Mouse (Mus musculus) embryo, embryonic 10 days (tissue): ENCODE results near the gene Slc35e1.

ENCODE experiments used
- DNase-seq: peaks from one replicate; pipeline ENCODE4 v3.0.0-alpha.2; 2015; ENCODE audit warnings: low spot score

Gene Slc35e1

DNA sequence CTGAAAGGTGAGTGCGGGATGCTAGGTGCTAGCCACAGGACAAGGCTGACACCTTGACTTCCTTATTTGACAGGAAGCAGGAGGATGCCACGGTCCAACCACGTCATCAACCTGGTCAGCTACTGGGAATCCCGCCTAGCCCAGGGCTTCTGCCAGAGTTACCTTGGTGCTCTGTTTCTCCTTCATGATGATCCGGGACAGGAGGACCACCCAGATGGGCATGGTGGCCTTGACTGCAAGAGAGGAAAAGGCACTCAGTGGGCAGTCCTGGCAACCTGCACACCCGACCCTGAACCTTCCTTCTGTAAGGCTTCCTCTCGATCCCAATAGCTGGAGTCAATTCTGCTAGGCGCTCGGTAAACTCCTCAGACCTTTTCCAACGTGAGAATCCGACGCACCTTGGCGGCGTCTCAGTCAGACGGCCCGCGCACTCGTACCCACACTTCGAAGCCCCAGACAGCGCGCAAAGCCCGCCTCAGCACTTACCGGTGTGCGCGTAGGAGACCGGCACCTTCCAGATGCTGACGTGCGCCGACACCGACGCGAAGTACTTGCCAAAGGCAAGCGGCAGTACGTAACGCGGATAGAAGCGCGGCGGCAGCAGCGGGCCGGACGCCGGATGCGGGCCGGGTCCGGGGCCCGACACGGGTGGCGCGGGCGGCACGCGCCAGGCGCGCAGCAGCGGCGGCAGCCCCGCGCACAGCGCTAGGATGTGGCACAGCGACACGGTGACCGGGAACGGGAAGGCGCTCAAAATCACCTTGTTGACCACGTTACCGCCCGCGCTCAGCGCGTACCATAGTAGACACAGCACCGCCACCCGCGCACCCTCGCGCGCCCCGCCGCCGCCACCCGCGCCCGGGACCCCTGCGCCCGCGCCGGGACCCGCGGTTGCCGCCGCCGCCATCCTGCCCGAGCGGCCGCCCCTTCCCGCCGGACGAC, at the start of gene Slc35e1:
Slc35e1 (minus strand) TSS at position 935 of the 942 bp plus-strand sequence.
- DNase-seq: peak; percentile 64

DNA sequence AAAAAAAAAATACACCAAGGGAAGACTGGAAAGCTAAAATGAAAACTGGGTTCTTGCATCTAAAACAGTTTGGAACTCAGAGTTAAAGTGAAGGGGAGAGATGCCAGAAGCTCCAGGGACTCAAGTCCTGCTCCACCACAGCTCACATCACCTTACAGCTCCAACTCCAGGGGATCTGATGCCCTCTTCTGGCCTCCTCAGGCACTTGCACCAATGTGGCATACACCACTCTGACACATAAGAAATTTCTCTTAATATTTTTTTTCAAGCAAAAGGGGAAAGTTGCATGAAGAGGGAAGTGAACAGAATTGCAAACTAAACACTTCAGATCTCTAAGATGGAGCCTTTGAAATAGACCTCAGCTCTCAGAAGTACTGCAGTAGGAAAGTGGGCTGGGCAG, 46.8 kb upstream of the Slc35e1 start:
- DNase-seq: no peak

DNA sequence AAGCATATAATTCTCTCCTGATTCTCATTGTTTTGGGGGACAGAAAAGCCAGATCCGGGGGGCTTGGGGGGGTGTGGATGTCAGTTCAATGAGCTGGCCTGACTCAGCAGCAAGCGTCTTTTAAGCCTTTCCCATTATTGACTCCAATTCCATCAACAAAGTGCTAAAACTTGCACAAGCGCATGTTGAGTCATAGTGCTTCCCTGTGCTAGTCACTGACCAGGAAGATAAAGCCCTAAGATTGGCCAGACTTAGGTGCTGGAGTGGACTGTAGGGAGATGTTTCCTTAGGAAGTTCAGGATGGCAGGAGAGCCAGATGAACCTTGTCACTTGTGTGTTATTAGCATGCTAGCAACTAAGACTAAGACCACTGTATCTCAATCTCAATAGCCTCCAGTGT, 42.5 kb upstream of the Slc35e1 start:
- no peak for DNase-seq

DNA sequence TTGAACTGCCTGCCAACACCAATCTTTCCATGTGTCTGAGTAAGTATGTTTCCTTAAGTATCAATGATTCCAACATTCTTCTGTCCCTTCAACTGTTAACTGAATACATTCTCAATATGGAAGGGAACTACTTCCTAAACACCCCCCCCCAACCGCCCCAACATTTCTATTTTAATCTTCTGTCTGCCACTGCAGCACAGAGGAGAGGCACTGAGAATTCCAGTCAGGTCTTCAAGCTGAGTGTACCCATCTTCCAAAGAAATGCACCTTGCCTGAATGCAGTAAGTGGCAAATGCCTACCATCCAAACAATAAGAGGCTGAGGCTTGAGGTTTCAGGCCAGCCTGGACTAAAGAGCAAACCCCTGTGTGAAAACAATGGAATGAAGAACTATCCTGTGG, 39.7 kb upstream of the Slc35e1 start:
- no peak for DNase-seq

DNA sequence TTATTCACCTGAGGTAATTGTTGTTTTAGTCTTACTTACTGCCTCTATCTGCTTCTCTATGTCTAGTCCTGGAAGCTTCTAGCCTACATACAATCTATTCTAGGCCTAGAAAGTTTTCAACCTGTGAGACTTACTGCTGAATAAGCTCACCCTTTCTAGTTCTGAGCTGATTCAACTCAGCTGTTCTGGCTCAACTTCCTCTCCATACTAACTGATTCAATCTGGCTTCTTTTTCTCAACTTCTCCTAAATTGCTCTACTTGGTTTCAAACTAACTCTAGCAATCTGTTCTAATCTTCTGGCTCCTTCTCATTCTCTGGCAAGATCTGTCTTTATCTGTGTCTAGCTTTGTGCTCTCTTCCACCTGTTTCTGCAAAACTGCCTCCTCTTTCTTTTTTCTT, 29.5 kb upstream of the Slc35e1 start:
- DNase-seq: no peak

DNA sequence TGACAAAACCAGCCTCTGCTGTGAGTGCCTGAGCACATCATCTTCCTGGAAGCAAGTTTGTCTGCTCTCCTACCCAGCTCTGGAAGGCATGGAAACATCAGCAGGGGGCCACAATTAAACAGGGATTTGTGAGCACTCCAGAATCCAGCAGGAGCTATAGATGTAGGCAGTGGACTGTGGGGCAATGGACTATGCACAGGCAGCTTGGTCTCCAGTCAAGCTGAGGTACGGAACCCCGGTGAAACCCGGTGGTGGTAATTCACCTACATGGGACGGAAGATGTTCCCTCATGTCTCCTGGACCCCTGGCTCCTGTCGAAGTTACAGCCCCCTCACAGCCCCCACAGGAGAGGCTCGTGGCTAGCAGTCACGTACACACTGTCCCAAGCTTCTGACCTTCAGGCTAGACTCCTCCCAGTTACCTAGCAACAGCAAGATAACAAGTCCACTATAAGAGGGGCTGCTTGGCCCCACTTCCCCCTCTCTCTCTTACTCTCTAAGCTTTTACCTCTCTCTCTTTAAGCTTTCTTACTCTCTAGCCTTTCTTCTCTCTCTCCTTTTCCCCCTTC, 25.1 kb upstream of the Slc35e1 start:
- DNase-seq: no peak

DNA sequence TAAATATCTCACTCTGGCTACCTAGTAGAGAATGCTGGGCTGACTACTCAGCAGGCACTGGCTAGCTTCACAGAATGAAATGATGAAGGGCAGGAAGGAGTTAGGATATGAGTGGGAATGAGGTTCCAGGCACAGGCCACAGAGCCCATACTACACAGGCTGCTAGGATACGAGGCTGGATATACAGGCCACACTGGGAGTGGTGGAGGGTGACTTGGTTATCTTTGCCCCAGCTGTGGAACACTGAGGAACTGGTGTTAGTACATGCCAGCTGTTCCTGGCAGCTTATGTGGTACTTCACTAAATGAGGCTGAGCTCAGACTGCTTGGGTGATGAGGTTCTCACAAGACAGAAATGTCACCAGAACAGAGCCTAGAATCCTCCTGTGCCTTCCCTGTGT, 20.7 kb upstream of the Slc35e1 start:
- DNase-seq: no peak

DNA sequence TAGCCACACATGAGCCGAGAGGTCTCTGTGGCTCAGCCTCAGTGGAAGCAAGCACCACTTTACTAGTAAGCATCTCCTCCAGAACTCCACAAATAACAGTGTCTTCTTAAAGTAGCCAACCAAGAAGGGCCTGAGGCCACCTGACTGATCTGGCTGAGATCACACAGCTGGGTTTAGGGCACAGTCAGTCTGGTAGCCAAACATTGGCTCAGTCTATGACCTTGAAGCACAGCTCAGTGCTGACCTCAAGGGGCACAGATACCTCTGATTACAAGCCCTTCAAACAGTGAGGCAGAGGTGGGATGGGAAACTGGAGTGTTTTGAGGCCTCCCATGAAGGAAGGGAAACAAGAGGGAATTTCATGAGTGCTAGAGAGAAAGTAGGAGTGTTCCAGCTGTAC, 20.2 kb upstream of the Slc35e1 start:
- DNase-seq: no peak

DNA sequence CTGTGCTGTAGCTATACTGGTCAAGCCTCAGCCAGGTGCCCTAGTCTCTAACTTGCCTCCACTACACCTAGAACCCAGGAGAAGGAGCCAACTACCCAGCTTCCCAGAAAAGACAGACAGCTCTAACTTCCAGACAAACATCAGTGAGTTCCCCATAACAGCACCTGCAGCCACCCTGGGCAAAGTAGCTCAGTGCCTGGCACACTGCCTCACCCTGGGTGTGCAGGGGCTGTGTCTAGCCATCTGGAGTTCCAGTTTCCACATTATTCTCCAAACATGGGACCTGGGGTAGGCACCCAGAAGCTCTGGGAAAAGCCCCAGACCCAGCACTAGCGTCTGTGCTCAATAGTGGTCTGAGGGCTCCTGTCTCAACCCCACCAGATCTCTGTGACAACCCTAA, 15.1 kb upstream of the Slc35e1 start:
- no peak for DNase-seq

DNA sequence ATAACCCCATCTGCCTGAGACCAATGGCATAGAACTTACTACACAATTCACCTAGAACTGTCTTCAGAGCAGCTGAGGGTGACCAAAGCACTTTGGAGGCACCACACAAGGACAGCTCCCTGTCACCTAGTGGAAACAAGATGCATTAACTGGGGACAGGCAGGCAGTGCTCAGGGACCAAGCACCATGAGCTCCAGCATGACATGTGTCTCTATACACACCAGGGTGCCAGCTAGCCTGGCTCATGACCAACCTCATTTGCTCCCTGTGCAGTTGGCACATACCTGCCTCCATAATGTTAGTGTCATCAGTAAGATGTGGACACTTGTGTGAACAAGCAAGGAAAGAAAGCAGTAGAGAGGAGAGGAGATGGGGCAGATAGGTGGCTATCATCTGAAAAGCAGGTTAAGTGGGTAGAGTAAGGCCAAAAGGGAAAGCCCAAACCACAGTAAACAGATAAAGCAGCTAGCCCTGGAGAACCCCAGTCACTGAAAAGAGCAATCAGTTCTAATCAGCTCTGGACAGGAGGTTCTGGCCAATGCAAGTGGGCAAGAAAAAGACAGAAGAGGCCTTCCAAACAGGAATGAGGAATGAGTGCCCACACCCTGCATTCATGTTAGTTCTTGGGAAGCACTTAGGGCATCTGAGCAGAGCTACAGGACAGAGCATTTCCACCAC, 12.4 kb upstream of the Slc35e1 start:
- no peak for DNase-seq

DNA sequence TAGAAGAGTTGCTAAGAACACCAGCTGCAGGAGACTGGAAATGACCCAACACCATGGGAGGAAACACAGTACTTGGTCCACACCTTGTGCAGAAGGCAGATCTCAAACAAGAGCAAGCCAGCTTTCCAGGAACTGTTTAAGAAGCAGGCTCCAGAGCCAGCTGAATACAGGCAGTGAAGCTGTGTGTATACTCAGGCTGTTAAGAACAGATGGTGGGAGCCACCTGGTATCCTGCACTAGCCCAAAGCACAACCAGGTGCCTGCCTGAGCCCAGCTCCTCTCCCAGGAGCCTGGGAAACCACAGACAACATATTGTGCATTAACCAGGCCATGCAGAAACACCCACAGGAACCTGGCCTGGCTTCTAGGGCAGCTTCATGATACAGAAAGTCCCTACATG, 11.7 kb upstream of the Slc35e1 start:
- DNase-seq: no peak

DNA sequence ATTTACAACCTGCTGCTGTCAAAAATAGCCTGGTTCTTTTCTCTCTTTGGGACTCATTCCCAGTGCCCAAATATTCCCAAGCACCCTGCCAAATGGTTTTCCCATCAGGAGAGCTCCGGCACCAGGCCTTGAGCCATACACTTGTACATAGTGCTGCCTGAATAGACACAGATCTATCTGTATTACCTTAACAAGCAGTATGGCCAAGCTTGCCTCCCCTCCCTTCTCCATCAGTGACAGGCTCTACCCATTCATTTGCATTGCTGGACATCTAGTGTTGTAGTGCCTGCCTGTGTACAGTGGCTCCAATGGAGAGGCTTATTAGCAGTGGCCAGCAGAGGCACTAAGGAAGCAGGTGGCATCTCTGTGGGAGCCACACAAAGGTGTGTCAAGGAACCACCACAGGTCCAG, 8.1 kb upstream of the Slc35e1 start:
- no peak for DNase-seq

DNA sequence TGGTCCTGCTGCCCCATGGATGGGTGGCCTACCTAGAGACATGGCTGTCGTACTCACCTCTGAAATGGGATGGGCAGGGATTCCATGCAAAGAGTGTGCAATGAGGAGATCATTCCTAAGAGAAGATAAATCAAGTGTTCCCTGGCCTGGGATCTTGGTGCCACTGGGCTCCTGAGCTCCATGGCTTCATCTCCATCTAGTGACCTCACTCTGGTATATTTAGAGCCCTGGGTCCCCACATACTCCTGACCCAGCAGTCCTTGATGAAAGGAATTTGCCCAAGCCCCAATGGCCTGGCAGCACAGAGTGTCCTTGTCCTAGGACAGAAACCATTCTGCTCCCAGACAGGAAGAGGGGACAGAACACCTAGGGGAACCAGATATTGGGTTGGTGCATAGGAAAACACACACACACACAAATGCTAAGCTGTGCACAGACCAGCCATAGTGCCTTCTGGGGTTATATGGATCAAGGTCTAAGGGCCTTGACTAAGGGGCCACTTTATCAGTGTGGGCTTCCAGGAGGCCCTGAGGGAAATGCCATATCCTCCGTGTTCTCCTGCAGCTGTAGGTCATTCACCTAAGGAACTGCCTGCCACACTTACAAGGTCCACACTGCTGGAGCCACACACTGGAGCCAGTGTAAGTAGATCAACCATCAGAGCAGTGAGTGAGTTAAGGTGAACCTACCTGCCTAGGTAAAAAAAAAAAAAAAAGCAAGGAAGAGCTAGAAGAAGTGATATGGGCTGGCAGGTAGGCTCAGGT, 7.3 kb upstream of the Slc35e1 start:
- no peak for DNase-seq

DNA sequence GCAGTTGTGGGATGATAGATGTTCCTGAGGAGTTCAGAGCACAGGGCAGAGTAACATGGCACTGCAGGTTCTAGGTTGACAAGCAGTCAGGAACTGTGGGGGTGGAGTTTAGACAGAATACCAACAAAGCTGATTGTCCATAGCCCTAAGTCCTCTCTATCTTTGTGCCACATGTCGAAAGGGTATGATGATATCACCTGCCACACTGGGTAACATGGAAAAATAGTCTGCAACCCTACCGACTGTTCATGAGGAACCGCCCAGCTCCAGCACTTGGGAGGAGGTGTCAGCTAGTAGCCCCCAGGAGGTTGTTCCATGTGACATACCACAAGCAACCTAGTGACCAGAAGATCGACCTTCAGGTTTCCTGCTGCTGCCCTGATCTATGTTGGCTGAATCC, 6.1 kb upstream of the Slc35e1 start:
- DNase-seq: no peak

DNA sequence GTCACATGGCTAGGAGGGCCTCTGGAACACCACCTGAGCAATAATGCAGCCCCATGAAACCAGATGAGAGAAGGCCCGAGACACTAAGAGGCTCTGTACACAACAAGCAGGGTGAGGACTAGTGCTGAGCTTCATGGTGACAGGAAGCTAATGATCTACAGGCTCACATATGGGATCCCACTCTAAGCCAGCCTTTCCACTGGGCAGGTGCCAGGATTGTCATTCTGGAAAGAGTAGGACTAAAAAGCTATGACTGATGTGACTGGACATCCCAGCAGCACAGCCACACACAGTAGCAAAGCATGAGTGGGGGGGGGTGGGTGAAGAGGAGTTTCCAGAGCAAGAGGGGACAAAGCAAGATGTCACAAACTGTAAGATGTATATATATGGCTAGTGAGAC, 5.5 kb upstream of the Slc35e1 start:
- no peak for DNase-seq

DNA sequence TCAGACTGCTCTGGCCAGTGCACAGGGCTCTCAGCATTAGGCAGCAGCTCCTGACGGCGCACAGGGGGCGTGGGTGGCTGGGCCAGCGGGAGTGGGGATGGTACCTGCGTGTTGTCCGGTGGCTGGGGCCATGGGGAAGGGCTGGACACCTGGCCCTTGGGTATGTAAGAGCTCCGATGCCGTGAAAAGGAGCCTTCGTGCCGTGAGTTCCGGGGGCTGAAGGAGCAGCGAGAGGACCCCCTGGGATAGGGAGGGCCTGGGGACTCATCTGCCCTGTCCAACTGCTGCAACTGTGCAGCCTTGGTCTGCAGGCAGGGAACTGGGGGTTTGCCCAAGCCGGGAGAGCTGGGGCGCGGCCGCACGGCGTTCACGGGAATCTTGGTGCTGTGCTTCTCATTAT, 3.8 kb upstream of the Slc35e1 start:
- no peak for DNase-seq

DNA sequence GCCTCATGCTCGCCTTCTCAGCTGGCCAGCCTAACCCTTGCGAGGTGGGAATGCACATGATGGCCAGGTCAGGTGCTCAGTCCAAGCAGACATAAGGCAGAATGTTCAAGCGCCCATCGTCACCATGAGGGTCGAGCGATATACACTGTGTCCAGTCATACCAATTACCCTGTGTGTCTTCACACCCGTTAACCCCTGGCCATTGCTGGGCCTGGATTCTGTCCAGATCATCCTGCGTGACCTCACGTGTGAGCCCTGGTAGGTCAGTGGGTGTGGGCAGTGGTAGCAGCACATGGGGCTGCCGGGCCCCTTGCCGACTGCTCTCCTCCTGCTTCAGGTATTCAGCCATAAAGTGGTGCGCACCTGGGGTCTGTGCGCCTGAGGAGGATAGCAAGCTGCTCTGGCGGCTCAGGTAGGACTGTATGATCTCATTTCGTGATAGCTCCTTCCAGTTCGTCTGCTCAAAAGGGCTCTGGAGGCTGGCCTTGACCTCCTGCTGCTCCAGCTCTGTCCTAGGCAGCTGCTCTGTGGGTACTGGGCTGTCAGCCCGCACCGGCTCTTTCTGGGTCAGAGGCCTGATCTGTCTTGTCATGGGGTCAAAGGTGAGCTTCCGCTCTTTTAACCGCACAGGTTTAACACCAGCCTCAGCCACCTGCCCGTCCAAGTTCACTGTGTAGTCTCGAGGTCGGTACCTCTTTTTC, 3.1 kb upstream of the Slc35e1 start:
- DNase-seq: no peak

DNA sequence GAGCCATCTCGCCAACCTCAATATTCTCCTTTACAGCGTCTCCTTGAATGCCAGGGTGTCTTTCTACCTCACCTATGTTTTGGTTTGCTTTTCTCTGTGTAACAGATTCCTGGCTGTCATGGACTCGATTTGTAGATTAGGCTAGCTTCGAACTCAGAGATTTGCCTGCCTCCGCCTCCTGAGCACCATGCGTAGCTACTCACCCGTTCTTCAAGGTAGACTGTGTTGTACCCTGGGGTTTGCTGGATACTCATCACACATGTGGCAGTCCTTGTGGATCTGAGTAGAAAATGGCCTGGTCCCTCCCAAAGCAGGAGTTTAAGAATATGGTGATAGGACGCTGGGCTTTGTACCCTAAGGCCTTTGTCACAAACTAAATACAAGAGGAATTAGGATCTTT, 967 bp upstream of the Slc35e1 start:
- DNase-seq: peak; percentile 9

DNA sequence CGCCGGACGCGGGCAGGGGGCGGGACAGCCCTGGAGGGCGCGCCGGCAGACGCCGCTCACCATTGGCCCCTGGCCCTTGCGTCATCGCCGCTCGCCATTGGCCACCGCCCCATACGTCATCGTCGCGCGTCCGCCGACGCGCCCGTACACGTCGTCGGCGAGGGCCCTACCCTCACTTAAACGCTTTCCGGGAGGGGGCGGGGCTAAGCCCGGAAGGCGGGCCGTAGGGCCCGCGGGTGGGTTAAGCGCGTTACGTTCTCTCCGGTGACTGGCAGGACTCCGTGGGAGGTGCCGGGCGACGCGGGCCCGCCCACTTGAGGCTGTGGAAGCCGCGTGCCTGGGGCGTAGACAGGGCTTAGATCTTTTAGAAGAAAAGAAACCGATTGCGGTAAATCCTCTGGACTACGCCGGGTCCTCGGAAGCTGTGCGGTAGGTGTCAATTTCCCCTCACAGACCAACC, 238 bp upstream of the Slc35e1 start:
- peak; percentile 100 for DNase-seq

DNA sequence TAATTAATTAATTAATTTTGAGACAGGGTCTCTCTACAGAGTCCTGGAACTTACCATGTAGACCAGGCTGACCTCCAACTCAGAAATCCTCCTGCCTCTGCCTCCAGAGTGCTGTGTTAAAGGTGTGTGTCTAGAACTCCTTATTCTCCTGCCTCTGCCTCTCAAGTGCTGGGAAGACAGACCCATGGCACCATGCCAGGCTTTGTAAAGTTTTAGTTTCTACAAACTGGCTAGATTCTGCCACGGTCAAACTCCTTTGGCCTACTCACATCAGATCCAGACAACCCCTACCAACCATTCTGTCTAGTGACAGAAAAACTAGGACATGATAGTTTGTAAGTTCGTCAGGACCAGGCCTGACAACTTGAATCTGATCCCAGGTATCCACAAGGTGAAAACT, 1.4 kb downstream of the Slc35e1 start:
- no peak for DNase-seq

DNA sequence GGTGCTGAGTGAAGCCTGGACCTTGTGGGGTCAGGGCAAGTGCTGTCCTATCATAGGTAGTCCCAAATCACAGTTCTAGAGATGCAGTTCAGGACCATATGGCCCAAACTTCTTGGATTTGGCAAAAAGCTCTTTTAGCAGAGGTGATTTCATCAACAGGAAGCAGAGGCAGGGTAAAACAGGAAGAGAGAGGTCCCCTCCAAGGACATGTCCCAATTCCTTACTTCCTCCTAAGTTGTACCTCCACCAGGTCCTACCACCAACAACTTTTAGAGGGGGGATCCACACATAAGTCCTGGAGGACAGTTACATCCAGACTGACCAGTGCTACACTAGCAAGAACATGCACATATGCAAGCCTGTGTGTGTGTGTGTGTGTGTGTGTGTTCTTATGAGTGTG, 5.4 kb downstream of the Slc35e1 start:
- DNase-seq: no peak
